Mouse (Mus musculus) thymus, postnatal 10 days (tissue): ENCODE results near the gene Etnk1.
"Not testable (repeated sequence)": the region's sequence is repeated elsewhere in the genome, so short reads cannot be mapped to it uniquely, and the experiment has no call there.

Experiments
- DNase-seq, 2 experiments: peaks; one replicate each; pipeline ENCODE4 v3.0.0; 2021; ENCODE audit warnings: low spot score in 2 of 2

Etnk1 gene

DNA sequence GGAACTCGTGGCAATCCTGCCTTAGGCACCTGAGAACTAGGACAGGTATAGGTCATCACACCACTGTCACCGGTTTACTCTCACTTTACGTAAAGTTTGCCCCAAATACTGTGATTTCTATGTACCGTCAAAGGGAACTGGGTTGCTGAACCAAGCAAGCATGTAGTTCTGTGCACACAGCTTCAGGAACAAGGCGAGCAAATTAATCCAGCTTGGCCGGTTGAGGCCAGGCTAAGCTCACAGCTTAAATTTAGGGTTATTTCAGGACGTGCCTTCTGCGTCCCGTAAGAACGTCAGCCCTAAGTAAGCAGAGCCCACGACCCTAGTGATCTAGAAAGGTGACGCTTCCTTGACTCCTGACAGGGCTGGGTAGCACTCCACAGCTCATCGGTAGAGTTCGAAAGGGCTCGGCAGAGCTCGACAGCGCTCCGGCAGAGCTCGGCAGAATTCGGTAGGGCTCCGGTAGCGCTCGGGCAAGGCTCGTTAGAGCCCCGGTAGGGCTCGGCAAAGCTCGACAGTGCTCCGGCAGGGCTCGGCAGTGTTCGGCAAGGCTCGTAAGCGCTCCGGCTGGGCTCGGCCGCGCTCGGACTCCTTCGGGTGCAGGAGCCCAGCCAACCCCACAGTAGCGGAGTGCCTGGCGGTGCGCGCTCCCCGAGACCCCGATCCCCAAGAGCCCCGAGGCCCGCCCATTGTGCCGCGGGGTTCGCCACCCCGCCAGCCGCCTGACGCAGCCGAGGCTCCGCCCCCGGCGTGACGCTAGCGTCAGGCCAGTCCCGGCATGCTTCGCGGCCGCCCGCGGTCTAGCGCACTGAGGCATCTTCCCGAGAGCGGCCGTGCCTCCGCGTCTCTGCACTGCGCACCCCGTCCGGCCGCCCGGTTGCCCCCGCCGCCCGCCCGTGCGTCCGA is at the start of gene Etnk1:
Gene Etnk1, plus strand, starts transcription at position 770 of the 906 bp plus-strand sequence.
- DNase-seq: peak; percentile 97 to 99

DNA sequence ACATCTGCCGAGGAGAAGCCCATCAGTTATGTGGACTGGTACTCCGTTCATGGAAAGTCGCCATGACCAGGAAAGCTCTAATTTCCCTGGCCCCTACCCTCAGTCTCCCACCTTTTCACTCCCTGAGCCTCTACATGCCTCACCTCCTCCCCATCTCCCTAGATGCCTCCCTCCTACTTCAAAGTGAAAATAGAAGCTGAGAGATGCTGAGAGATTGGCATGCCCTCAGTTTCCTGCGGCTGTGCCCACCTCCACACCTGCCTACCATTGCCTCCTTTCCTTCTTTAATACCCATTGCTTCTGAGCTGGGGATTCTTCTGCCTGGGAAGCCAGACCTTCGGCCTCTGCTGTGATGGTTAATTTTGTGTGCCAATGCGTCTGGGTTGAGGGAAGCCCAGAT is 47.7 kb upstream of the Etnk1 start:
- DNase-seq: no peak

DNA sequence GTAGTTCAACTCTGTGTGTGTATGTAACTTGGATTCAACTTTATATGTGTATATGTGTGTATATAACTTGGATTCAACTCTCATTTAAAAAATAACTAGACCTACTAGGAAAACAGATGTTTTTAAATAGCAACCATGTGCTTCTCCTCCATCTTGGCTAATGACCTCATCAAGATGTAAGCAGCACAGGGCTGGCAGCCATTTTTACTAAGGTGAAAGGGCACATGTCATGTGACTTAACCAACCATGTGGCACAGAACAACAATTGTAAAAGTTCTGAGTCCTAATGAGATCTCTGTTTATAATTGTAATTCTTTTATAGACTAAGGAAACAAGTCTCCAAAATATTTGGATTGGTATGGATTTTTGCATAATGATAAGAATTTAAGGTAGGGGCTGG is 41.3 kb upstream of the Etnk1 start:
- DNase-seq: no peak

DNA sequence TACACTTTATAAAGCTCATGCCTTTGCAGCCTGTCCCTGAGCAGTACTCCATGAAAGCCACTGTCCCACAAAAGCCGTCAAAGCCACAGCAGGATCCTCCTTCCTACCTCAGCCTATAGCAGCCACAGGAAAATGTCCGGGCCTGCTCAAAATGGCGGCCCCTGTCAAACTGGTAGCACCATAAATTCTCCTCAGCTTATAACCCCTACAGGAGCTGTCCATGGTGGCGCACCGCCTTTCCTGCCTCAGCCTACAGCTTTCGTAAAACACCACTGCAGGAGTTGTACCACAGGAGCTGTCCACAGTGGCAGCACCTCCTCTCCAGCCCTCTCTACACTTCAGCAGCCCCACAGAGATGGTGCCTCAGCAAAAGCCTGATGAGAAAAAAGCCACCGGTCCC is 37.6 kb upstream of the Etnk1 start:
- DNase-seq: no peak

DNA sequence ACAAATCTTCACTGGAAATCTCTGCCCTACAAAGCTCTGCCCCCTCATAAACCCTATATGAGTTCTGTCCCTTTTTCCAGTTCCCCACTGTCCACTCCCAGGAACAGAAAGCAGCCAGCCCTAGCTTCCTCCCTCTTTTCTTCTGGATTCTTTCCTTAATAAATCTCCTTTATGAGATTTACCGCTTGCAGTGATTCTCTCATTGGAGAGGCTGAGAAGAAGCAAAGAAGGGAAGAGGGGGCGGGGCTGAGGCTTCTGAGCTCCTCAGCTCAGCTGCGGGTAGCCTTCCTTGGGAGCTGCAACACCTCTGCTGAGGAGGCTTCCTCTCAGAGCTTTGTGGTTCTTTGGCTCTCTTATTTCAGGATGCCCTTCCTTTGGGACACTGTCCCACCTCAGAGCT is 37.1 kb upstream of the Etnk1 start:
- no peak for DNase-seq

DNA sequence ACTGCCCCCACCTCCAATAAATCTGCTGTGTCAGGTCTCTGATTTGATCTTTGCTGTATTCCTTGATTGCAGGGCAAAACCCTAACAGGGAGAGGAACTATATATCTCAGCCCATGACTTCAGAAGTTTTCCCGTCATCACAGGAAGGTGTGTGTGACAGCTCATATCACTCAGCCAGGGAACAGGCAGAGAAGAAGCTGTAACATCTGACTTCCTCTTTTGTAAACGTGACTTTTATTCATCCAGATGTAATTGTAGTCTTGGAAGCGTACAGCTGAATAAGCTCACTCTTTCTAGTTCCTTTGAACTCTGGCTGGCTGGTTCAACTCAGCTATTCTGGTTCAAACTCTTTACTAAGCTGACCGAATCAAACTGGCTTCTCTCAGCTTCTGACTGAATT is 36.6 kb upstream of the Etnk1 start:
- no peak for DNase-seq

DNA sequence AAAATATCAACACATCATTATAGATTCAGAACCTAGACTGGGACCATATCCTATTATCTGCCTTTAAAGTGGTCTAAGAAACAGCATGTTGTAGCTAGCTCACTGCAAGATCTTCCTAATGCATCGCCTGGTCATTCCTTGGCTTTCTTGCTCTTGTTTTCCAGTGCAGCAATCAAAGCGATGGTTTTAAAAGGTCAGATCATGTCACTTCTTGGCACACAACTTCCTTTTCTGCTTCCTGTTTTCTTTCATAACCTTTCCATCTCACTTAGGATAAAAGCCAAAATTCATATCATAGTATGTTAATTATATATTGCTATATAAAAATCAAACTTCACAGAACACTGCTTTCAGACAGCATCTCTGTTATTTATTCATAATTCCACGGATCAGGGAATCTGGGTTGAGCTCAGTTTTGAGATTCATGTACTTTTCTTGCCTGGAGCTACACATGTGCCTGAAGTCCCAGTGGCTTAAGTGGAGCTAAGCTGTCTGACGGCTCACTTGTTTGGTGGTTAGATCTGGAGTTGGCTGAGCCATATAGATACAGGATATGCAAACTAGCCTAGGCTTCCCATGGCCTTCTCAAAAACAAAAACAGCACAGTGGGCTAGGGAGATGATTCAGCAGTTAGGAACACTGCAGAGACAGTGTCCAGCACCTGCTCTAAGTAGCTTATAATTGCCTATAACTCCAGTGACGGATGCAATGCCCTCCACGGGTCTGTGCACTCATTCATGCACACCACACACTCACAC is 34.9 kb upstream of the Etnk1 start:
- no peak for DNase-seq

DNA sequence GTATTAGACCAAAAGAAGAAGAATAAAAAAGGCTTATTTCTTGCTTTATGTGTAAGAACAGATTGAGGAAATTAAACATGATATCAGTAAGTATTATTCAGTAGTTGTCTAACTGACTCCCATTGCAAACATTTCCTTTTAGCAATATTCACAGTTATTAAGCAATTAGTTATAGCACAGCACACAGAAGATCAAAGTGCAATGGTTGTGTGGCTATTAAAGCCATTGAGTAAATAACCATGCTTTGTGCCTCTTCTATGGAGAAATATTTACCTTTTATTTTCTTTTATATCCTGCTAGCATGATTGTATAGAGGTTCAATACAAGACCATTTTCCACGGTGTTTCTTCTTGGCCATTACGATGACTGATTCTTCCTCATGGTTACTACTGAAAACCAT is 33.9 kb upstream of the Etnk1 start:
- DNase-seq: no peak

DNA sequence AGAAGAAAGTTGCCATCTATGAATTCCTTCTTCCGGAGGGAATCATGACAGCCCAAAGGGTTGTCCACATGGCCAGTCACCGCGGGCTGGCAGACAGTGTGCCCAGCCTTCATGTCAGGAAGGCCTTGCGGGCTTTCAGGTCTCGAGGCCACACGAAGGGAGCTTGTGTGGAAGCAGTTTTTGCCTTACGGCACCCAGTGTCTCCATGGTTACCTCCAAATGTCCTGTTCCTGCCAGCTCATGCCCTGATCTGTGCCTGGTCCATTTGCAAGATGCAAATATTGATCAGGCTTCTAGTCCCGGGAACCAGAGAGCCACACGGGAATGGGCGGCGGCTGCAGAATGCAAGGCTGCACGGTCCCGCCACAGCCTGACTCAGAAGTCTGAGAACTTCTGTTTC is 31.9 kb upstream of the Etnk1 start:
- DNase-seq: no peak

DNA sequence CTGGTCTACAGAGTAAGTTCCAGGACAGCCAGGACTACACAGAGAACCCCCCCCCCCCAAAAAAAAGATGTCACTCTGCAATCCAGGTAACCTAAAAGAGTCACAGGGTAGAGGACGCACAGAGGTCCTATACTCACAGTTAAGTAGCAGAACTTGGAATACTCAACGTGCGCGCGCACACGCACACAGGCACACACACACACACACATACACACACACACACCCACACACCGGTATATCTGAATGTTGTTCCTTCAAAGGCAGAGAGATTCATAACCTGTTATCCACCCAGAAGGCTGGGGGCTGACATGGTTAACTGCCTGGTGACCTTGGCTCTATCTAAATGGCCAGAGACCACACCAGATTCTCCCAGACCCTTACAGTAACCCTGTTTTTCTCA is 30.3 kb upstream of the Etnk1 start:
- DNase-seq: no peak

DNA sequence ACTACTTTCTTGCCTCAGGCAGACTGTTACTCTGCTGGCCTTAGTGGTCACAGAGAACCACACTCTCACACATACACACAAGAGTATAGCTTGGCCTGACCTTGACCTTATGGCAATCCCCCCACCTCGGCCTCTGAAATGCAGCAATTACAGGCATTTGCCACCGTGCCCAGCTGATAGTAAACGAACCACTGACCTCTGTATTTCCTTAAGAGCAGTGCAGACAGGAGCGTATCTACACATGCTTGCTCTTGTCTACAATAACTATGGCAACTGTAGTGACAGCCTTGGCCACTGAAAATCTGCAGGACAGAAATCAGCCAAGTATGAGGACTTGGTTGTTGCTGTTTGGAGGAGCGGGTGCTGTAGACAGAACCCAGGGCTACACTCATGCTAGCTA is 29.7 kb upstream of the Etnk1 start:
- DNase-seq: no peak

DNA sequence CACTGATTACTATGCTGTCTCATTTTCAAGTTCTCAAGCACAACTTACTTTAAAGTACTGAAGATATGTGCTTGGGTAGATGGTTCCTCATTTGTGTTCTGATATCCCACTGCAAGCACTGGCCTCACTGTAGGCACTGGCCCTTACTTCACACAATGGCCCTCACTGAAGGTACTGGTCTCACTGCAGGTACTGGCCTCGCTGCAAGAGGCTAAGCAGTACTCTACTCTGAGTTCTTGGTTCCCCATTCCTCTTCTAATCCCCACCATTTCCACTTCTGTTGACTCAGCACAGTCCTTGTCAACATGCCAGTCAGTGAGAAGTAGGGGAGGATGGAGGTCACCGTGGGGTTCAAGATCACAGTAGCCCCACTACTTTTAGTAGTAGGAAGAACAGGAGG is 27.6 kb upstream of the Etnk1 start:
- DNase-seq: no peak

DNA sequence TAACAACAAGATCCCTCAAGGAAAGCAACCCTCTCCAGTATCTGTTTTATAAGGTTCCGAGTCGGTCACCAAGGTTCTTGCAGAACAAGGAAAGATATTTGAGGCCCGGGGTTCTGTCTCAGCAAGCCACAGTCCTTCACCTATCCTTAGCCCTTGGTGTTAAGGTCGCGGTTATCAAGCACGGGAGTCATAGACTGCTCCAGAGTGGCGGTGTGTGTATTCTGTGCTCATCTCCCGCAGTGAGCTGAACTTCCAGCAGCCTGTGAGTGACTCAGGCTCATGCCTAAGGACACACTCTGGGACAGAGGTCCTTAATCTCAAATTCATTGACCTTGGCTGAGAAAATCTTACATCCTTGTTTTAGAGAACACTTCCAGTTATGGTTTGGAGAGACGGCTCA is 26.1 kb upstream of the Etnk1 start:
- no peak for DNase-seq

DNA sequence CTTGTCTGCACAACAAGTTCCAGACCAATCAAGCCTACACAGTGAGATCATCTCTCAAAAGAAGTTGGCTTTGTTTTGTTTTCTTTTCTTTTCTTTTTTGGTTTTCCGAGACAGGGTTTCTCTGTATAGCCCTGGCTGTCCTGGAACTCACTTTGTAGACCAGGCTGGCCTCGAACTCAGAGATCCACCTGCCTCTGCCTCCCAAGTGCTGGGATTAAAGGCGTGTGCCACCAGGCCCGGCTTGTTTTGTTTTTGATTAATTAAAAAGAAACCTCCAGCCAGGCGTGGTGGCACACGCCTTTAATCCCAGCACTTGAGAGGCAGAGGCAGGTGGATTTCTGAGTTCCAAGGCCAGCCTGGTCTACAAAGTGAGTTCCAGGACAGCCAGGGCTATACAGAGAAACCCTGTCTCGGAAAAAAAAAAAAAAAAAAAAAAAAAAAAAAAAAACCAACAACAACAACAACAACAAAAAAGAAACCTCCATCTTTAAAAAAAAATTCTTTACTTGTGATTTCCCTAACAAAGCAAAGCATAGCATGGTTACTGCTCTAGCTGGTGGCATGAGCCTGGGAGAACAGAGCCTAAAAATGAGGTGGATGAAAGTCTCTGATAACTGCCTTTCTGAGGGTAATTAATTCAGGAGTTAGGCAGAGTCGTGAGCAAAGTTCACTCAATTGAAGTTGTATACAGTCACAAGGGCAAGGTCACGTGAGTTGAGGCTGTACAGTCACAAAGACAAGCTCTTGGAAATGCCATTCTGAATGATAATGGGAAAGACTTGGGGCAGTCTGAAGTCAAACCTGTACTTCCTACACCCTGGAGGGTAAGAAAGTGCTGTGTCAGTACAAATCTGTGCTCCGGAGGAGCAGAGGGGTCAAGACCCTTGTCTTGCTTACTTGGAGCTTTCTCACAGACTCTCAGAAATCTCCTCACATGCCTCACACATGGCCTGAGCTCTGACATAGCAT is 25.1 kb upstream of the Etnk1 start:
- not testable (repeated sequence) for DNase-seq

DNA sequence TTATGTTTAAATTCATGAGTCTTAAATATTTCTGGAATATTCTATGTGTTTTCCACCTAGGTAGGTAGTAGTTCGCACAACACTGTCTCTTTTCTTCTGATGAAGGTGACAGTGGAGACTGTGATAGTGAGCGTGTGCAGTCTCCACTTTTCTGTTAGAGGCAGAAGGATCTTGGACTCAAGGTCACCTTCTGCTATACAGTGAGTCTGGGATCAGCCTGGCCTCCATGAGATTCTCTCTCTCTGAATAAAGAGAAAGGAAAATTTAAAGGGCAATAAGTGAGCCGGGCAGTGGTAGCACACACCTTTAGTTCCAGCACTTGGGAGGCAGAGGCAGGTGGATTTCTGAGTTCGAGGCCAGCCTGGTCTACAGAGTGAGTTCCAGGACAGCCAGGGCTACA is 24.2 kb upstream of the Etnk1 start:
- DNase-seq: no peak

DNA sequence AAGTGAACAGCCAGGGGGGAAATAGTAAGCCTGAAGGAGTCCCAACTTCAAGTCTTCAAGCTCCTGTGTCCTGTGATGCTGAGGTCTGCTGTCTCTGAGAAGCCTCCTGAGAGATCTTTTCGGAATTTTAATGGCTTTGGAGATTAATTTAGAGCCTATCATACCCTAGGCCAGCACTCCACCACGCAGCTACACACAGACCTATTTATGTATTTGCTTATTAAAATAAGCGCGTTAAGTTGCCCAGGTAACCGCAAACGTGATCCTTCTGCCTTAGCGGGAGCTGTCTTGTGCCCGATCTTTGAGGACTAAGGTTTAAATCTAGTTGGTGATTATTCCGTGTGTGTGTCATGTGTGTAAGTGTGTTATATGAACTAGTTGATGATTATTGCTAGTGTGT is 23.7 kb upstream of the Etnk1 start:
- no peak for DNase-seq

DNA sequence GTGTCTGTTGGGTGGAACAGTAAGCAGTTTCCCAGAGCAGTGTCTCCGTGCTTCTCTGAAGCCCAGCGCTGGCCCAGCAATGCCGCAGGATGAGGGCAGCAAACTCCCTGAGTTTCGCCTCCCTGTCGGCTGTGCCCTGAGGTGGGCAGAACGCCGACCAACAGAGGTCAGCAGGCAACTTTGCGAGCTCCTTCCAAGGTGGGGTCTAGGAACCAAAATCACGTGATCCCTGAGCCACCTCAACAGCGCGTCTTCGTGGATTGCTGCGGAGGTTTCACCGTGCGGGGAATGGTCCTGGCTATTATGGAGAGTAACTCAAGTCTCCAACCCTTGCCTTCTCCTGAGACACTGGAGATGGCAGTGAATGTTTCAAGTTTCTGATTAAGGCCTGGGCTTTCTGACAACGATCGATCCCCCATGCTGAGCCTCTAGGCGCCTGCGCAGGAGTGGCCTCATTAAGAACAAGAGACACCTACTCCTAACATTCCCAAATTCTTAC is 23.2 kb upstream of the Etnk1 start:
- no peak for DNase-seq

DNA sequence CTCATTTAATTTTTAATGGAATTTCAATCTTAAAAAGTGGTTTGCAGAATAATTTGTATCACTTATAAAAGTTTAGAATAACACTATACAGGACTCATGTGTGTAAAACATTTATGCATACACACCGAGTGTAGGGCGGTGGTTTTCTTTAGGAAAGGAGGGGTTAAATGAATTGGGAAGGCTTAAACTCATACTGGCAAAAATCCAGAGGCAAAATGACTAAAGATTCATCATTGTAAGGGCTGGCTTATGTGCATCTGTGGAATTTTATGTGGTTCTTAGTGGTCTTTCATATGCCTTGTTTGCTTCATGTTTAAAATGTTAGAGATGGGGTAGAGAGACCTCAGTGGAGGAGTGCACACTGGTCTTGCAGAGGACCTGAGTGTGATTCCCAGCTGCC is 22.5 kb upstream of the Etnk1 start:
- DNase-seq: no peak

DNA sequence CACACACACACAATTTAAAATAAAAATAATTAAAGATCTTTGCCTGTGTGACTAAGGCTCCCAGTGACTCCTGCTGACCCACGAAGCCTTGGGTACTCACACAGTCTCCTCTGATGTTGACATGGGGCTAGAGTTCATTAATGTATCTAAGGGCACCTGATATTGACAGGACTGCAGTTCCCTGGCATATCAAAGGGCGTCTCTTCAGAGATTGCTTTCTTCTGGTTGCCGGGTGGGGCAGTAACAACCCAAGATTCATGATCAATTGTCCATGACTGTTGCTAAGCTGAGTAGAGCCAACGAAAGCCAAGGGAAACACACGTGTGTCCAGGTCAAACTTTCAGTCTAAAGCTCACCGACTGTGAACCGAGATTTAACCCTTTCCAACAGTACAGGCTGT is 22.0 kb upstream of the Etnk1 start:
- DNase-seq: no peak

DNA sequence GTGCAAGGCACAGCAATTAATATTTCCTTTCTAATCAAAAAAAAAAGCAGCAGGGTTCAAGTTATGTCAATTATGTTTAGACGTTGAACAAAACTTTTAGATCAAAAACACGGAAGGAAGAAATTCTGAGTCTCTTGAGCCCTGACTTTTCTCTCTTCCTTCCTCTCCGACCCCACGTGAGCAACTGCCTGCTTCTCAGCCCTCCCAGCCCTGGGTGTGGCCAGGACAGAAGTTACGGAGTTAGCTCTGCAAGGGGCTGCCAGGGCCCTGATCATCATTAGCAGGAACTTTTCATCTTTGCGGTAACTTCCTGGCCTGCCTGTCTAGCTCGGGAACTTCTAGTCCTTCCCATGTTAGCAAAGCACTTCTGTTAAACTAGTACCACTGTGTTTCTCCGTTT is 20.3 kb upstream of the Etnk1 start:
- peak; percentile 64 to 74 for DNase-seq

DNA sequence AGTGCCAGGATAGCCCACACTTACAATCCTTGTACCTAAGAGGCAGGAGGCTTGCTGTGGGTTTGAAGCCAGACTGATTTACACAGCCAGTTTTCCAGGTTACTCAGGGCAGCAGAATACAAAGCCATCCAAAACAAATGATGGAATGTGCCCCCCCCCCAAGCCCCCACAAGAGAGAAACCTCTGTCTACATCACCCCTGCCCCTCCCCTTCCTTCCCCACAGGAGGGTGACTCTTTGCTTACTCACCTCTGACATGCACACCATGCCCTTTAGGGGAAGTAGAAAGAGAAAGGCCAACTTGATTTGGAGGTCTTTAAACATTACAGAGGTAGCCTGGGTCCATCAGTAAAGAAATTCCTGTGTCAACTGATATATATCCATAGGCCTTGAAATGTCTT is 18.2 kb upstream of the Etnk1 start:
- no peak for DNase-seq

DNA sequence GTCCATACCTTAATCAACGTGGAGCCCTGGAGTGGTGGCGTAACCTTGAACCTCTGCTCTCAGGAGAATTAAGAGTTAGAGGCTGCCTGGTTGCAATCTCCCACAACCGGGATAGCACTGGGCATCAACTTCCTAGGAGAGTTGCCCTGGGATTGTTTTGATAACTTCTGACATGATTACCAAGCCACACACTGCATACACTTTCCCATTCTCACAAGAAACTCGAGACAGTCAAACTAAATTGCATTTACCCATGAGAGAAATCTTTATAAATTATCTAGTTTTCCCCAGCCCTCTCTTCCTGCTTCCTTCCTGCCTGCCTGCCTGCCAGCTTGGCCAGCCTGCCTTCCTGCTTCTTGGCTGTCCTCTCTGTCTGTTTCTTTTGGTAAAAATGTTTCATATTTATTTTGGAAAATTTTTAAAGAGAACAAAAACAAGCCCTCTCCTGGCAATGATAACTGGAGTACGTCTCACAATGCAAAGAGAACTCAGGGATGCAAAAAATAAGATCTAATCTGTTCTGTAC is 17.2 kb upstream of the Etnk1 start:
- no peak for DNase-seq
